Mouse (Mus musculus): ENCODE data around the gene Cyp2d22. TPM values are rescaled to one million over a fixed set of nuclear protein-coding genes. Genes with fewer than 3 reads are reported as not detected.

Cyp2d22 gene
- polyA plus RNA-seq, 1 experiment from 2014 or later, result not detected

GRCm38 (mm10) chr15:82346580-82347302 is 33.3 kb downstream of the Cyp2d22 start:
- H3K27ac ChIP-seq, result peak overlapping the region; percentile 67
- peak overlapping the region; percentile 69 for H3K4me3 ChIP-seq (ENCODE audit: inconsistent target)
- peaks cover 19% of the 10 kb centered on the region for H3K36me3 ChIP-seq (ENCODE audit: inconsistent target)
- 11% methylated on average over 14 of the region's 14 CpGs for WGBS (ENCODE audit: missing documents)
- H3K79me2 ChIP-seq (ENCODE audit: inconsistent target), result peaks cover 47% of the 10 kb centered on the region

GRCm38 (mm10) chr15:82345820-82346470 is 34.1 kb downstream of the Cyp2d22 start:
- Histone ChIP-seq H3K4me3 (ENCODE audit: inconsistent target) (peak overlapping the region; percentile 69), H3K36me3 (ENCODE audit: inconsistent target) (peaks cover 19% of the 10 kb centered on the region), H3K79me2 (ENCODE audit: inconsistent target) (peaks cover 39% of the 10 kb centered on the region), H3K27ac (peak overlapping the region; percentile 67)
- under 1% methylated on average over 50 of the region's 51 CpGs for WGBS (ENCODE audit: missing documents)

GRCm38 (mm10) chr15:82344971-82345370 is 35.1 kb downstream of the Cyp2d22 start:
- Histone ChIP-seq H3K27ac (no peak overlapping the region), H3K79me2 (ENCODE audit: inconsistent target) (peaks cover 29% of the 10 kb centered on the region), H3K4me3 (ENCODE audit: inconsistent target) (no peak overlapping the region), H3K36me3 (ENCODE audit: inconsistent target) (peaks cover 10% of the 10 kb centered on the region)
- WGBS (ENCODE audit: missing documents), result 75% methylated on average over 5 of the region's 6 CpGs

GRCm38 (mm10) chr15:82343368-82344287 is 36.4 kb downstream of the Cyp2d22 start:
- 90% methylated on average over 27 of the region's 27 CpGs for WGBS (ENCODE audit: missing documents)
- H3K36me3 ChIP-seq (ENCODE audit: inconsistent target), result no peaks in the 10 kb centered on the region; the same call in 1 of the 2 replicates
- no peak overlapping the region for H3K27ac ChIP-seq
- no peak overlapping the region for H3K4me3 ChIP-seq (ENCODE audit: inconsistent target)
- H3K79me2 ChIP-seq (ENCODE audit: inconsistent target), result peaks cover 19% of the 10 kb centered on the region

- peaks cover 21% of the 10 kb centered on the region for H3K79me2 ChIP-seq (ENCODE audit: inconsistent target)
- 95% methylated on average over 5 of the region's 5 CpGs for WGBS (ENCODE audit: missing documents)
- no peak overlapping the region for H3K4me3 ChIP-seq (ENCODE audit: inconsistent target)
- peak overlapping the region; percentile 58 for H3K27ac ChIP-seq
- H3K36me3 ChIP-seq (ENCODE audit: inconsistent target), result no peaks in the 10 kb centered on the region
These were observed 37.5 kb downstream of the Cyp2d22 start for GRCm38 (mm10) chr15:82342543-82342935.

GRCm38 (mm10) chr15:82341675-82342542 is 38.2 kb downstream of the Cyp2d22 start:
- WGBS (ENCODE audit: missing documents), result 23% methylated on average over 15 of the region's 15 CpGs
- peaks cover 21% of the 10 kb centered on the region for H3K79me2 ChIP-seq (ENCODE audit: inconsistent target)
- peaks cover 2% of the 10 kb centered on the region; the same call in 1 of the 2 replicates for H3K36me3 ChIP-seq (ENCODE audit: inconsistent target)
- H3K27ac ChIP-seq, result peak overlapping the region; percentile 58
- peak overlapping the region; percentile 16 for H3K4me3 ChIP-seq (ENCODE audit: inconsistent target)

- Histone ChIP-seq H3K79me2 (ENCODE audit: inconsistent target) (peaks cover 22% of the 10 kb centered on the region), H3K36me3 (ENCODE audit: inconsistent target) (peaks cover 10% of the 10 kb centered on the region), H3K4me3 (ENCODE audit: inconsistent target) (peak overlapping the region; percentile 16; the same call in 1 of the 2 replicates), H3K27ac (peak overlapping the region; percentile 58)
- 8% methylated on average over 27 of the region's 40 CpGs for WGBS (ENCODE audit: missing documents)
These were observed 39.0 kb downstream of the Cyp2d22 start for GRCm38 (mm10) chr15:82341036-82341501.

- no peak overlapping the region for H3K27ac ChIP-seq
These were observed 39.5 kb downstream of the Cyp2d22 start for GRCm38 (mm10) chr15:82340414-82341035.

GRCm38 (mm10) chr15:82339634-82340254 is 40.3 kb downstream of the Cyp2d22 start:
- peaks cover 23% of the 10 kb centered on the region for H3K36me3 ChIP-seq (ENCODE audit: inconsistent target)
- 74% methylated on average over 8 of the region's 8 CpGs for WGBS (ENCODE audit: missing documents)
- H3K79me2 ChIP-seq (ENCODE audit: inconsistent target), result peaks cover 24% of the 10 kb centered on the region
- H3K27ac ChIP-seq, result no peak overlapping the region
- no peak overlapping the region for H3K4me3 ChIP-seq (ENCODE audit: inconsistent target)

More at GRCm38 (mm10) chr15:82340414-82341035, 39.5 kb downstream of the Cyp2d22 start:
- Histone ChIP-seq H3K36me3 (ENCODE audit: inconsistent target) (peaks cover 15% of the 10 kb centered on the region), H3K4me3 (ENCODE audit: inconsistent target) (no peak overlapping the region), H3K79me2 (ENCODE audit: inconsistent target) (peaks cover 24% of the 10 kb centered on the region)
- 63% methylated on average over 19 of the region's 21 CpGs for WGBS (ENCODE audit: missing documents)

GRCm38 (mm10) chr15:82339150-82339549 is 40.9 kb downstream of the Cyp2d22 start:
- peaks cover 24% of the 10 kb centered on the region for H3K79me2 ChIP-seq (ENCODE audit: inconsistent target)
- H3K4me3 ChIP-seq (ENCODE audit: inconsistent target), result peak overlapping the region; percentile 3; the same call in 1 of the 2 replicates
- WGBS (ENCODE audit: missing documents), result 68% methylated on average over 10 of the region's 10 CpGs
- no peak overlapping the region for H3K27ac ChIP-seq
- H3K36me3 ChIP-seq (ENCODE audit: inconsistent target), result peaks cover 29% of the 10 kb centered on the region

GRCm38 (mm10) chr15:82338593-82339112 is 41.4 kb downstream of the Cyp2d22 start, which contains the start of the genes Naga, Pheta2 and Smdt1:
Gene Naga, minus strand, starts transcription at chr15:82338925.
Gene Pheta2, plus strand, starts transcription at chr15:82338942.
Gene Smdt1, plus strand, starts transcription at chr15:82338959.
- 1% methylated on average over 38 of the region's 41 CpGs for WGBS (ENCODE audit: missing documents)
- H3K36me3 ChIP-seq (ENCODE audit: inconsistent target), result peaks cover 32% of the 10 kb centered on the region
- peaks cover 24% of the 10 kb centered on the region for H3K79me2 ChIP-seq (ENCODE audit: inconsistent target)
- H3K4me3 ChIP-seq (ENCODE audit: inconsistent target), result peak within 1 kb of the TSS; percentile 95
- peak within 1 kb of the TSS; percentile 77 for H3K27ac ChIP-seq

- Histone ChIP-seq H3K4me3 (ENCODE audit: inconsistent target) (peak overlapping the region; percentile 95), H3K27ac (peak overlapping the region; percentile 77), H3K79me2 (ENCODE audit: inconsistent target) (peaks cover 24% of the 10 kb centered on the region), H3K36me3 (ENCODE audit: inconsistent target) (peaks cover 32% of the 10 kb centered on the region)
- 0% methylated on average over 4 of the region's 4 CpGs for WGBS (ENCODE audit: missing documents)
These were observed 42.2 kb downstream of the Cyp2d22 start for GRCm38 (mm10) chr15:82337875-82338274.

Data from macrophage (primary cell).